Mouse (Mus musculus) small intestine, adult 2 months (tissue): ENCODE measurements around the gene Agap1. TPM values are rescaled to one million over a fixed set of nuclear protein-coding genes. Genes with fewer than 3 reads are reported as not detected.

ENCODE experiments used
- H3K27ac ChIP-seq: fragments of 200-500 bp; 2 replicates; pipeline ENCODE4 v1.5.1; 2012; ENCODE audit warnings: low read depth, low read length, control low read depth, inconsistent platforms; ENCODE audit not compliant: insufficient read depth
- H3K27me3 ChIP-seq: fragments of 200-500 bp; 2 replicates; pipeline ENCODE4 v1.6.1; 2012; ENCODE audit warnings: mild to moderate bottlenecking, moderate library complexity, low read length, inconsistent platforms; ENCODE audit not compliant: control insufficient read depth, insufficient read depth
- H3K36me3 ChIP-seq: fragments of 200-500 bp; 2 replicates; pipeline ENCODE4 v1.6.1; 2012; ENCODE audit warnings: mild to moderate bottlenecking, low read length, control low read depth, inconsistent platforms; ENCODE audit not compliant: control insufficient read depth, insufficient read depth
- H3K4me1 ChIP-seq: fragments of 200-500 bp; 2 replicates; pipeline ENCODE4 v1.6.1; 2012; ENCODE audit warnings: low read length, inconsistent platforms, mixed read lengths; ENCODE audit not compliant: control insufficient read depth, insufficient read depth, insufficient read length
- H3K4me3 ChIP-seq: fragments of 200-500 bp; 2 replicates; pipeline ENCODE4 v1.5.1; 2012; ENCODE audit warnings: low read depth, mild to moderate bottlenecking, control low read depth, inconsistent platforms, low read length, moderate library complexity
- CTCF ChIP-seq: fragments of 200-500 bp; IDR thresholded peaks from 2 replicates; pipeline ENCODE4 v1.5.1; 2012; ENCODE audit warnings: low read depth, mild to moderate bottlenecking, control low read depth, inconsistent platforms, low read length, moderate library complexity, mixed read lengths; ENCODE audit not compliant: insufficient replicate concordance, insufficient read length; ENCODE audit errors: extremely low read depth
- POLR2A ChIP-seq: fragments of 200-500 bp; IDR thresholded peaks from 2 replicates; pipeline ENCODE4 v1.6.1; 2012; ENCODE audit warnings: low read depth, mild to moderate bottlenecking, control low read depth, inconsistent platforms, low read length, moderate library complexity
- WGBS: fragments of 180-500 bp; shearing (Covaris S2); methylation state at CpG from one replicate; pipeline ENCODE4 v1.1.7; 2018; 5-methylcytosine and 5-hydroxymethylcytosine counted together
- polyA plus RNA-seq: library from polyadenylated mRNA; depleted of rRNA; stranded (reverse); fragments of >200 nt; gene quantifications from 2 replicates; pipeline ENCODE4 v1.2.3, GENCODE M21; 2012

The Agap1 gene
- polyA plus RNA-seq, 1 experiment = 27.8 TPM

DNA sequence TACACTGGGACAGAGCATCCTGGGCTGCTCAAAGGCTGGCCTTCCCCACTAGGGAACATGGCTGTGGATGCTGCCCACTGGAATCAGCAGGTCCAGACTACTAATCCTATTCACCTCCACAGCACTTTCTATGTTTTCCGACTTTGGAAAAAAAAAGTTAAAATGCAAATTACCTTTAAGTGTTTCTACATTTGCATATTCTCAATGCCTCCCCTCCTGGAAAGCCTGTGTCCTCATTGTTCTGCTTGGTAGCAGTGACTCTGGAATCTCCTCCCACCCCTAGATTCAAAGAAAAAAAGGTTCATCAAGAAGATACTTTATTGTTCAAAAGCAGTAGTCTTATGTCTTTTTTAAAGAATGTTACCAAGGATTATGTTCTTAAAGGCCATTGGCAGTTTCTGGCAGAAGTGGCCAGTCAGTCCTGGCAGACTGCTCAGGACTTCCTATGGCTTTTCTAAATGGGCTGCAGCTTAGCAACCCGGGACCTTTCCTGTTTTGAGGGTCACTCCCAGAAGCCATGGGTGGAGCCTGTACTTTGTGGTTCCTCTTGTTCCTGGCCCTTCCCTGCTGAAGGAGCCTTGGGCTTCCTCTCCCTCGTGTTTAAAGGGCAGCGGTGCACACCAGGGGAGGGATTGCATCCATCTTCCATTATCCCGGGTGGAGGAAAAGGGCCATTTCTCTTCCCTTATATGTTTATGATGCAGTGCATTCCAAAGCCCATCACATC is 421.9 kb downstream of the Agap1 start:
- H3K27me3 ChIP-seq = no peaks in the 10 kb centered on the region
- H3K36me3 ChIP-seq = 0 out of 2 replicates have a peak, but pooled peaks cover 2% of the 10 kb centered on the region
- H3K27ac ChIP-seq = peak overlapping the region; percentile 21; the same call in 1 of the 2 replicates
- H3K4me1 ChIP-seq = no peaks in the 10 kb centered on the region
- 52% methylated on average over 5 of the region's 5 CpGs for WGBS
- H3K4me3 ChIP-seq = no peak overlapping the region
- no peak for TF ChIP-seq CTCF
- no peak for TF ChIP-seq POLR2A

DNA sequence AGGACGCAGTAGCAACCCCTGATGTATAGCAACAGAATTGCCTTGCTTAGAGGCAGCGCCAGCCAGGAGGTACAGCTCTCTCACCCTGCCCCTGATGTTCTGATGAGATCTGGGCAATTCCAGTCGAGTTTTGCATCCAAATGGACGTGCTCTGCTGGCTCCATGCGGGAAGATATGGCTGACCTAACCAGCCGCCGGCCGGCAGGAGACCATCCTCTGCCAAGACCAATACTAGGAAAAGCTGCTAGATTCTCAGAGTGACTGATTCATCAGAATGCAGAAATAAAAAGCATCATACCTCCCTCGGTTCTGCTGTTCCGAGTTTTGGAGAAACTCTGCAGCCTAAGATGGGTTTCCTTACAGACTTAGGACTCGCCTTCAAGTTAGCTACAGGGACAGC is 423.9 kb downstream of the Agap1 start:
- Histone ChIP-seq H3K27ac (no peak overlapping the region), H3K4me3 (no peak overlapping the region), H3K4me1 (no peaks in the 10 kb centered on the region), H3K27me3 (no peaks in the 10 kb centered on the region), H3K36me3 (0 out of 2 replicates have a peak, but pooled peaks cover 2% of the 10 kb centered on the region)
- TF ChIP-seq CTCF = no peak
- TF ChIP-seq POLR2A = no peak
- 89% methylated on average over 11 of the region's 11 CpGs for WGBS

DNA sequence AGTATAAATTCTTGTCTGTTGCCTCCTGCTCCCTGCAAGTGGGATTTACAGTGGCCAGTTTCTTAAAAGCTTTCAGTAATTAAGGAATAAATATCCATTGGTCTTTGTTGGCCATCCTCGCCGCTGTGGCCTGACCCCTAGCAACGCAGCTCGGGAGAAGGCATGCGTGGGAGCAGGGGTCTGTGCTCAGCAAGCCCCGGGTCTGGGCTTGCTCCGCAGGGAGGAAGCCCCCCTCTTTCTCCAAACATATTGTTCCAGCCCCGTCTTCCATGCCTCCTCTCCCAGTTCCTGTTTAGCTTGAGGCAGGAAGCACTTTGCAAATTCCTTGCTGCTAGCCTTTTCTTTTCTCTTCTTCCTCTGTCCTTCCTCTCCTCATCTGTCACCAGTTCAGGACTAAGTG is 425.6 kb downstream of the Agap1 start:
- Histone ChIP-seq H3K27ac (no peak overlapping the region), H3K36me3 (0 out of 2 replicates have a peak, but pooled peaks cover 2% of the 10 kb centered on the region), H3K27me3 (no peaks in the 10 kb centered on the region), H3K4me3 (no peak overlapping the region), H3K4me1 (peaks cover 3% of the 10 kb centered on the region; the same call in 1 of the 2 replicates)
- TF ChIP-seq CTCF (no peak), POLR2A (no peak)
- WGBS = 70% methylated on average over 8 of the region's 8 CpGs

DNA sequence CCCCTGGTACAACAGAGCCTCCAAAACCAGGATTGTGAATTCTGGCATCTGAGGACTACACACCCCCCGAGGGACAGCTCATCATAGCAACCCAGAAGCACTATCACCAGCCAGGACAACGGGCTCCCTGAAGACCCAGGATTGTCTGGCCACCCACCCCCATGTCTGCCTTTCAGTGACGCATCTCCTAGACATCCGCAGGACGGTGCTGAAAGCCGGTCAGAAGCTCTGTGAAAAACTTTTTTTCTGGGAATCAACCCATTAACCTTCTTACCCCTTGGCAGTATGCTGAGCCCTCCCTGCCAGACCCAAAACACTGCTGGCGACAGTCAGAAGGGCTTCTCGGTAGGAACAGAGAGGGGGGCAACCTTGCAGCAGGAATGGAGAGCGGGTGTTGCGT is 426.2 kb downstream of the Agap1 start:
- TF ChIP-seq CTCF (no peak), POLR2A (no peak)
- H3K4me1 ChIP-seq = peaks cover 3% of the 10 kb centered on the region; the same call in 1 of the 2 replicates
- no peaks in the 10 kb centered on the region for H3K27me3 ChIP-seq
- no peak overlapping the region for H3K27ac ChIP-seq
- 0 out of 2 replicates have a peak, but pooled peaks cover 2% of the 10 kb centered on the region for H3K36me3 ChIP-seq
- no peak overlapping the region for H3K4me3 ChIP-seq
- 87% methylated on average over 10 of the region's 10 CpGs for WGBS

DNA sequence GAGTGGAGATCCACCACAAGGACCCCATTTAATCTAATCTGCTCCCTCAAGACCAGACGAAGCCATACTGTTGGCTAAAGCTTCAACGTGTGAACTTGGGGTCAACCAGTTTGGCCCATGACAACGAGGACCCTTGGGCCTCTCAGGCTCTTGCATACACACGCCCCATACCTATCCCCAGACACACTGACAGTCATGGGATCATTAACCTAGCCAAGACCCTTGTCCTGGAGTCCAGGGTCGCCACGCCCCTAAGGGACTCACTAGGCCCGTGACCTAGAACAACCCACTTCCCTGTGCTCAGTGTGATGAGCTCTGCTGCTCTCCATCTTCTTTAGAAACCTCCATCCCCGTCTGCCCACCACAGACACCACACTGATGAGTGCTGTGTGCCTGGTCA is 429.7 kb downstream of the Agap1 start:
- TF ChIP-seq CTCF (no peak), POLR2A (no peak)
- WGBS = 77% methylated on average over 8 of the region's 8 CpGs
- Histone ChIP-seq H3K27ac (no peak overlapping the region), H3K36me3 (peaks cover 19% of the 10 kb centered on the region), H3K4me3 (no peak overlapping the region), H3K27me3 (no peaks in the 10 kb centered on the region), H3K4me1 (peaks cover 3% of the 10 kb centered on the region; the same call in 1 of the 2 replicates)

DNA sequence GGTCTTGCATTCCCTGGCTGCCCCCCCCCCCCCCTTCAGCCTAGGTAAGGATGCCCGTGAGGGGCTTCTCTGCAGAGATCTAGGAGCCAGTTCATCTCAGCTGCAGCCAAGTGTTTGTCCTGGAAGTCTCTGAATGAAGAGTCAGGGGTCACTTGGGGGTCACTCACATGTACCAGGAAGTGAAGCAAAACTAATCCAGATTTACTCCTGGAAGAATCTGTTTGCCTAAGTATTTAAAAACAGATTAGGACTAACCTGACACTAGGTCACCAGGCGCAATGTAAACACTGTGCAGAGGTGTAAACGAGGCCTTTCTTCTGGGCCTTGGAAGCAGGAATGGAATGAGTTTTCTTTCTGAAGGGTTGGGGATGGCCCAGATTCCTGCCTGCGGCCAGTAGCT is 431.1 kb downstream of the Agap1 start:
- no peaks in the 10 kb centered on the region for H3K27me3 ChIP-seq
- H3K36me3 ChIP-seq = peaks cover 27% of the 10 kb centered on the region
- TF ChIP-seq POLR2A = no peak
- H3K27ac ChIP-seq = no peak overlapping the region
- H3K4me1 ChIP-seq = peaks cover 3% of the 10 kb centered on the region; the same call in 1 of the 2 replicates
- H3K4me3 ChIP-seq = no peak overlapping the region
- WGBS = 50% methylated on average over 4 of the region's 4 CpGs

DNA sequence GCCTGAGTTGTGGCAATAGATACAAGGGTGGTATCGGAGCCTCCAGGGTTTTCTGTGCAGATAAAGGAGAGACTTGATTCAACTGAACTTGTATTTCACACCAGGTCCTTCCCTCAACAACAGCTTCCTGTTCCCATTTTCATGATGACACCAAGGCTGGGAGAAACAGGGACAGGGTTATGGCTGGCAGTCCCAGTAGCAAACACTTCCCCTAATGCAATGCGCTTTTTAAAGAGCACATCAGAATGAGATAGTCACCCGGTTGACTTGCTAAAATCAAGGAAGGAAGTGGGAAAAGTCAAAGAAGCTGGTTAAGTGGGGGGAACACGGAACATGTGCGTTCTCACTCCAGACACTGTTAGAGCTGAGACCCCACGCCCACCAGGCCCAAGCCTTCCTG is 436.8 kb downstream of the Agap1 start:
- WGBS = 88% methylated on average over 6 of the region's 6 CpGs
- no peaks in the 10 kb centered on the region for H3K27me3 ChIP-seq
- no peak for TF ChIP-seq POLR2A

DNA sequence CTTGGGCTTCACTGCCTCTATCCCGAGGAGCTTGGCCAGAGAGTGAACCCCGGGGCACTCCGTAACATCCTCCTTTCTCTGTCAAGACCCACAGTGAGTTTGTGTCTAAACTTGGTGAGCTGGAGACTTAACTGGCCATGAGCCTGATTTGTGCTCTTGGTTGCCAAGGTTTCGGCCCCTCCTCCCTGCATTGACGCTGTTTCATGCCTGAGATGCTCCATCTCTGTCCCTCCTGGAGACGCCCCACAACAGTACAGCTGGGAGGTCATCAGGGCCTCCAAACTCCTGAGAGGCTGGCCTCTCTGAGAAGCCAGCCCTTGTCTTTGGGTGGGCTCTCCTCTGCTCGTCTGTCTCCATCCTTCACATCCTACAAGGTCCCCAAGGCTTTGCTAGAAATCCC is 437.7 kb downstream of the Agap1 start:
- H3K27me3 ChIP-seq = no peaks in the 10 kb centered on the region
- 81% methylated on average over 7 of the region's 7 CpGs for WGBS
- no peak for TF ChIP-seq POLR2A
- TF ChIP-seq CTCF = no peak
- peaks cover 27% of the 10 kb centered on the region for H3K36me3 ChIP-seq
- H3K27ac ChIP-seq = no peak overlapping the region
- H3K4me3 ChIP-seq = no peak overlapping the region
- no peaks in the 10 kb centered on the region for H3K4me1 ChIP-seq

More for the DNA sequence above, 436.8 kb downstream of the Agap1 start:
- no peak overlapping the region for H3K27ac ChIP-seq
- no peaks in the 10 kb centered on the region for H3K4me1 ChIP-seq
- H3K36me3 ChIP-seq = peaks cover 27% of the 10 kb centered on the region
- H3K4me3 ChIP-seq = no peak overlapping the region
